Mouse (Mus musculus) central nervous system, embryonic 14 days (tissue): ENCODE data around the gene Galnt17. TPM values are rescaled to one million over a fixed set of nuclear protein-coding genes. Genes with fewer than 3 reads are reported as not detected.

ENCODE experiments used
- polyA plus RNA-seq: library from polyadenylated mRNA; depleted of rRNA; stranded (reverse); fragments of >200 nt; gene quantifications from 2 replicates; pipeline ENCODE4 v1.2.3, GENCODE M21; 2012; rRNA removed

Galnt17 gene
- polyA plus RNA-seq = 11.4 and 12.2 TPM in 2 replicates

GRCm38 (mm10) chr5:131308397-131308796 is at the start of gene Galnt17:
Gene Galnt17, minus strand, starts transcription at chr5:131308497.

